Mouse (Mus musculus) Muller cell, postnatal 12 days (primary cell): ENCODE measurements around the gene Plcb4.

ENCODE experiments used
- DNase-seq: peaks from one replicate; pipeline ENCODE4 v3.0.0-alpha.2; 2015; ENCODE audit errors: inconsistent ontology term

Gene Plcb4

GRCm38 (mm10) chr2:135808342-135808741, 149.5 kb downstream of the Plcb4 start:
- DNase-seq, result no peak

DNA sequence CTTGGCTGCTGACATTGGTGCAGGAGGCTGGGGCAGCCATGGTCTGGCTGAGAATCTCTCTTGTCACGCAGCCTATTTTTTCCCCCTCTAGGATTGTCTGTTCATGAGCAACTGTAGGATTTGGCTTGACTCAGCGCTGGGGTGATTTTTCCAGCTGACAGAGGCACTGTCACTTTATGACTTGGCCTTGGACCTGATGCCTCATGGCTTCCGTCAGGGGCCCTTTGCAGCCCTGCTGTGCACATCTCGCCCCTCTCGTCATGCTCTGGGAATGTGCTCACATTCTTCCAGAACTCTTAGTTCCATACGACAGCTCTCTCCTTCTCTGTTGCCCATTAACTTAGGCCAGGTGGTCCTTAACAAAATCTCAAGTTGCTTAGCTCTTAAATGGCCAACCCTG, 152.0 kb downstream of the Plcb4 start:
- DNase-seq, result peak; percentile 40

DNA sequence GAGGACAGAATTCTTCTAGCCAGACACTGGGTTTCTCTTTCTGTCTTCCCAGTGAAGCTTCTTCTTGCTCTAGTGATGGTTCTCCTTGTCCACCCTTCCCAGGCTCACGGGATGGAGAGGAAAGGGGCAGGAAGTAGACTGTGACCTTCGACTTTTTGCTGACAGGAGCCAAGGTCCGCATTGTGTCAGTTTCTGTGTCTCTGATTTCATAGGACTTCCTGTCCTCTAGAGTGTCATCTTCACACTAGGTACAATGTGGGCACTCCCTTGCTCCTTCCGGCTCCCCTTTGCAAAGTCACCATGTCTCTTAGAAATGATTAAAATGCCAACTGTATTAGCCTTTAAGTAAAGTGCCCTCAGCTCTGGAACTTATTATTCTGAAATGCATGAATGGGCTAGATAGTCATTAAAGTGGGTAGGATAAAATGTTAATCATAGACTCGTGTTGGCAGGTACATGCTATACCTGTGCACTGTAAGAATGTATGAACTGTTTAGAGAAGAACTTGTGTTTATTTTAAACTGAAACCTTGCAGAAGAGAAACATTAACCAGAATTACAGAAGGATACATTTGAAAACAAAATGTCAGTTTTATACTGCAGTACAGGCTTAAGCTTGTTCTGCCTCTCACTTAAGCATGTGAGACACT, 152.8 kb downstream of the Plcb4 start:
- no peak for DNase-seq

GRCm38 (mm10) chr2:135812701-135813246, 154.0 kb downstream of the Plcb4 start:
- no peak for DNase-seq

DNA sequence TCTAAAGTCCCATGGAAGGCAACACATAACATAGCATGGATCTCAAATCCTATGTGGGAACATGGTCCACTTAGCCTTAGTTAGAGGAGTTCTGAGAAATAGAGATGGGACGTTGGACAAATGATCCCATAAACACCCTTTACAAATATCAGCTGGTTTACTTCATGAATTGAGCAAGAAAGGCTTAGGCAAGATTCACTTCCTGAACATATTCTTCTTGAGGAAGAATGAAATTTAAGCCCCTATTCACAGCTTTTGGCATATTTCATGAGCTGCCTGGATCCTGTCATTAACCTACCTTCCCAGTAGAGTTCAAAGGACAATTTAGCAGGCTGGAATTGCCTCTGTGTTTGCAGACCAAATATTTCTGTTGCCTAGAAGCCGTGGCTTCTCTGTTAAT, 161.9 kb downstream of the Plcb4 start:
- DNase-seq, result no peak

GRCm38 (mm10) chr2:135823690-135824089, 164.9 kb downstream of the Plcb4 start:
- DNase-seq, result peak; percentile 20

GRCm38 (mm10) chr2:135824757-135825156, 165.9 kb downstream of the Plcb4 start:
- peak; percentile 30 for DNase-seq

DNA sequence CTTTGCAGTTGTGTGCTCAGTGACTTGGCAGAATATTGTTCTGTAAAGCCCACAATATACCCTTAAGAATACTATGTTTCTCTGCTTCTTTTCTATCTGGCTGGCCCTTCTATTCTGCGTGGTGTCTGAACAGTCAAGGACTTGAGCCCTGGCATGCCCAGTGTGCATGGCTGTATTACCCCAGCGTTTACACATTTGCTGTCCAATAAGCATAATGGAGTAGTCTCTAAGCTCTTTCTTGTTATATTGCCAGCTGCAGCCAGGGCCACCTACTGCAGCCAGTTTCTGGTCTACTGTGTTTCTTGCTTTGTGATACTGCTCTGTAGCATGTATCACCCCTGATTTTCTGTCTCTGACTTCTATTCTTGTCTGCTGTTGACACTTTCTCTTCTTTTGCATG, 166.8 kb downstream of the Plcb4 start:
- DNase-seq, result no peak

GRCm38 (mm10) chr2:135826616-135827360, 168.0 kb downstream of the Plcb4 start:
- peak; percentile 80 for DNase-seq

- DNase-seq, result no peak
Measured at GRCm38 (mm10) chr2:135828446-135828845, 169.6 kb downstream of the Plcb4 start.

DNA sequence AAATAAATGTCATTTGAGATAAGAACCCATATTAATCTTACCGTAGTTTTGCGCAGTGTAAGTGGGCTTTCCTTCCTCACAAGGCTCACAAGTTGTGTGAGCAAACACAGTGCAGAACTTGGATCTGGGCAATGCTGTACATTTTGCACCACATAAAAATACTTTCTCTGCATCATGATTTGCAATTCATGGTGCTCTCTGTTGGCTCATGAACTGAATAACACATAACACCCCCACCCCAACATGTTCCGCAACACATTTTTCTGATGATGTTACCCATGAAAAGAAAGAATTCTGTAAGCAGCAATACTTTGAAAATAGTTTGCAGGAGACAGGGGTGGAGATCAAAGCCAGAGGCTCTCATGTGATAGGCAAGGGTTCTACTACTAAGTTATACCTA, 174.9 kb downstream of the Plcb4 start:
- no peak for DNase-seq

DNA sequence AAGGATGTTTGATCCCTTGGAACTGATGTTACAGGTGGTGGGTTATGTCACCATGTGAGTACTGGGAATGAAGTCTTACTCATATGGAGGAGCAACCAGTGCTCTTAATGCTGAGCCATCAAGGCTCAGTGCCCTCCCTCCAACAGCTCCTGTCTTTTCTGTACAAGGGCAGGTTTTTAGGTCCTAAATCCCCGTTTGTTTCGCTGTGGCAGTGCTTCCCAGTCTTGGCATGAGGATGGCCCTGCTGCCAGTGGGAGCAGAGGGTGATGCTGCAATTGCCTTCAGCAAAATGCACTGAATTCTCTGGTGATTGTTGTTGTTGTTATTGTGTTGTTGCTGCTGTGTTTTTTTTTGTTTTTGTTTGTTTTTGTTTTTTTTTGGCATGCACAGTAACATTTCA, 175.6 kb downstream of the Plcb4 start:
- DNase-seq, result no peak

DNA sequence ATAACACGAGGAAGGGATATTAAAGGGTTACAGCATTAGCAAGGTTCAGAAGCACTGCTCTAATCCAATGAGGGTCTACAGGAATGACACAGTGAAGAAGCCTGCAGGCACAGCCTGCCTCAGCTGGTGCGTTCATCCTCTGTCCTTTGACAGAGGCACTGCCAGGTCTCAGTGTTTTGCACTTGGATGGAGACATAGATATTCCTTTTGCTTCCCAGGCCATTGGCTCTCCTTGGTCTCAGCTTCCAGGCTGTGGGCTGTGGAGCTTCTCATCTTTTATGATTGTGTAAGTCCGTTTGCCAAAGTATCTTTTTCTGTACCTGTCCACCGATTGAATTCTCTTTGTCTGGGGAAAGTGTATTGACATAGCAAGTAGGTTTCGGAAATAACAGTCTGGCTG, 177.1 kb downstream of the Plcb4 start:
- no peak for DNase-seq

- no peak for DNase-seq
Measured at GRCm38 (mm10) chr2:135836426-135836825, 177.6 kb downstream of the Plcb4 start.

DNA sequence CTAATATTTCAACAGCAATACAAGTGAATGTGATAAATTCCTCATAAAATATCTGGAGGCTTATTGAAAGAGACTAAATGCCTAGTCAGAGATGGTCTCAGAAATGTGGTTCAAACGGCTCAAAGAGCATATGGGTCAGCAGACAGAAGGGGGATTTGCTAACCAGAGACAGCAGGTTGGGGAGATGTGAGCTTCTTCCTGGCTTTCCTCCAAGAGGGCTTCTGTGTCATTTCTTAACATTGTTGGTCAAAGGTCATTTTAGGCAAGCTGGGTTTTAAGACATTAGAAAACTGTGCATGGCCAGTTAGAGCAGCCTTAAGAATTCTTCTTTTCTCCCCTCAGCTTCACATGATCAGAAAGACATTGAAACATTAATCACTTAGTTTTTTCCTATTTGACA, 178.9 kb downstream of the Plcb4 start:
- DNase-seq, result no peak

- no peak for DNase-seq
Measured at GRCm38 (mm10) chr2:135838135-135838534, 179.3 kb downstream of the Plcb4 start.

DNA sequence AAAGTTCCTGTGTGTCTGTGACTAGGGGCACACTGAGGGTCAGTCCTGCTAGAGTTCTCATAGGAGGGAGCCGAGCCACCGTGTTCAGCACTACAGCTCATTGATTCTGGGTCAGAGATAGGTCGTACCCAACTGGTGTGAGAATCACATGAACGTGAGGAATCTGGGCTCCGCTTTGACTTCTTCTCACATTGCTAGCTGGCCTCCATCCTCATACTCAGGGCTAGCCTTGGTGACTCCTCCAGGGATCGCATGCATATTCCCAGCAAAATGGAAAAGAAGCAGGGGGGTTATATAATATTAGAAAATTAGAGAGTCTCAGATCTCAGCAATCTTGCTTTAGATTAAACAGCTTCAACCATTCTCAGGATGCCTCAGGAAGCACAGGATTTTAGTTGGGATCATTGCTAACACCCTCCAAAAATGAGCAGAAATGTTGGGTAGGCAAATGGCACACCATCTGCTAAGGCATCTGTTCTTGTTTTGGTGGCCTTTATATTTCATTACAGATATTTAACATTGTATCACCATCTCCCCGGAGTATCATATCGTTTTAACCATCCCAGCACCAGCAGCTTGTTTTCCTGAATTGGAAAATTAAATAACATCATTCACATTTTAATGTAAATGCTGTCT, 180.0 kb downstream of the Plcb4 start:
- DNase-seq, result no peak

- DNase-seq, result no peak
Measured at GRCm38 (mm10) chr2:135843721-135844120, 184.9 kb downstream of the Plcb4 start.

GRCm38 (mm10) chr2:135846903-135847302, 188.1 kb downstream of the Plcb4 start:
- no peak for DNase-seq

DNA sequence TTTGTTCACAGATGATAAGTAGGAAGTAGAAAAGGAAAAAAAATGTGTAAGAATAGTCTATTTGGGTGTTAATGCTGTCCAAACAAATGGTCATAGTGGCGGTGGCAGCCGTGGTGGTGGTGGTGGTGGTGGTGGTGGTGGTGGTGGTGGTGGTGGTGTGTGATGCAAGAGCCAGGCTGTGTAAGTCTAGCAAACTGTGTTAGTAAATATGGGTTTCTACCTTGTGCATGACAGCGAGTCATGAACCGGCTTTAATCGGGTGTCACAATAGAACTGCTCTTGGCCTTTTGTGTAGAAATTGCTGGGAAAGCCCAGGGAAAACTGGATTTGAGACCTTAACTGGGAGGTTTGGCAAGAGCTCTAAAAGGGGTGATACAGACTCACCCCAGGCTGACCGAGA, 188.9 kb downstream of the Plcb4 start:
- DNase-seq, result no peak

DNA sequence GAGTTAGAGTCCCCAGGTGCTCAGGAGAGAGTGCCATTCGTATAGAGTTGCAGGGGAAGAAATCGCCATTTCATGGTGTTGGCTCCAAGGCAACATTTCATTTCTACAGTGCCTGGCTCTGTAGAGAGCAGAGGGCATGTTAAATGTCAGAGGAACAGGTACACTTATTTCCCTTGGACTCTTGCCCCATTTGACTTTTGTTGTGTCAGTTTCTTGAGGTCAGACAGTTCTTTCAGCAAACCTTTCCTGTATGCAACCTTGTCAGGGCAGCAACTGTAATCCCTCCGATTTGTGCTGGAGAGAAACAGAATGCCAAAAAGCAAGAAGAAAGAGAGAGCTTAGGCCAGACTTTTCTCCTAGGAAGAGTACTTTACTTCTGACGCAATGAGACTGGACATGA, 189.4 kb downstream of the Plcb4 start:
- no peak for DNase-seq

DNA sequence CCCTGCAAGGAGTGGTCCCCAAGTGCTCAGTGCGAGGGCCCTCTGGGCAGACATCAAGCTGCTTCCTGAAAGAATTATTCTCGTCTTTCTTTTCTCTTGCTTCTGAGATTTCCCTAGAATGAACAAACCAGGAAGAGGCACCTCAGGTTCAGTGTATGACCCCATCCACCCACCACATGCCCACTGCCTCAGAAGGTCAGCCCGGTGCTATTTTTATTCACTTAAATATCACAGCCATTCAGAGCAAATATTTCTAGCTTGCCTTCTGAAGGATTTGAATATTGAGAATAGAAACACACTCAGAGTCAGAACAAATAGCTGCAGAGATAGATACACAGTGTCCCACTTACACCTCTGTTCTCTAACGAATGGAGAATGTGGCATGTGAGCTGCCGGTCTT, 193.2 kb downstream of the Plcb4 start:
- no peak for DNase-seq

- DNase-seq, result no peak
Measured at GRCm38 (mm10) chr2:135853085-135853484, 194.3 kb downstream of the Plcb4 start.
